Mouse (Mus musculus): Measurements from ENCODE around the gene Gpn3. TPM values are rescaled to one million over a fixed set of nuclear protein-coding genes. Genes with fewer than 3 reads are reported as not detected.

Gene Gpn3
- polyA plus RNA-seq, 1 experiment from 2014 or later: 57.0 TPM

GRCm38 (mm10) chr5:122396791-122397190 lies 25.1 kb downstream of the Gpn3 start:
- Histone ChIP-seq H3K27ac (ENCODE audit: low read length) (peak overlapping the region; percentile 69), H3K27me3 (ENCODE audit: control insufficient read depth, insufficient read depth, low read length) (no peaks in the 10 kb centered on the region), H3K4me3 (replicated peaks; ENCODE audit: low read length) (no peak overlapping the region), H3K9ac (ENCODE audit: low read length) (no peak overlapping the region), H3K4me1 (ENCODE audit: control insufficient read depth, insufficient read depth, low read length) (peaks cover 25% of the 10 kb centered on the region), H3K4me2 (ENCODE audit: low read depth, low read length) (no peak overlapping the region), H3K9me3 (replicated peaks; ENCODE audit: control insufficient read depth, low read length) (no peaks in the 10 kb centered on the region), H3K36me3 (ENCODE audit: control insufficient read depth, insufficient read depth, low read length) (no peaks in the 10 kb centered on the region)
- WGBS: 79% methylated on average over 10 of the region's 10 CpGs
- ATAC-seq (ENCODE audit: insufficient read depth, low FRiP score): peak; percentile 11; the same call in 1 of the 2 replicates

GRCm38 (mm10) chr5:122397495-122397894 lies 25.8 kb downstream of the Gpn3 start:
- ATAC-seq (ENCODE audit: insufficient read depth, low FRiP score): no peak
- Histone ChIP-seq H3K27ac (ENCODE audit: low read length) (0 out of 2 replicates have a peak overlapping the region, but pooled peaks have one; percentile 8), H3K36me3 (ENCODE audit: control insufficient read depth, insufficient read depth, low read length) (peaks cover 1% of the 10 kb centered on the region; the same call in 1 of the 2 replicates), H3K4me3 (replicated peaks; ENCODE audit: low read length) (no peak overlapping the region), H3K9me3 (replicated peaks; ENCODE audit: control insufficient read depth, low read length) (no peaks in the 10 kb centered on the region), H3K4me2 (ENCODE audit: low read depth, low read length) (no peak overlapping the region), H3K9ac (ENCODE audit: low read length) (no peak overlapping the region), H3K27me3 (ENCODE audit: control insufficient read depth, insufficient read depth, low read length) (no peaks in the 10 kb centered on the region), H3K4me1 (ENCODE audit: control insufficient read depth, insufficient read depth, low read length) (peaks cover 22% of the 10 kb centered on the region)
- 82% methylated on average over 8 of the region's 8 CpGs for WGBS

GRCm38 (mm10) chr5:122399871-122400270 lies 28.2 kb downstream of the Gpn3 start:
- peaks cover 15% of the 10 kb centered on the region for H3K4me1 ChIP-seq (ENCODE audit: control insufficient read depth, insufficient read depth, low read length)
- H3K27me3 ChIP-seq (ENCODE audit: control insufficient read depth, insufficient read depth, low read length): no peaks in the 10 kb centered on the region
- 79% methylated on average over 8 of the region's 8 CpGs for WGBS
- H3K9me3 ChIP-seq (replicated peaks; ENCODE audit: control insufficient read depth, low read length): no peaks in the 10 kb centered on the region
- H3K4me2 ChIP-seq (ENCODE audit: low read depth, low read length): no peak overlapping the region
- no peak overlapping the region for H3K9ac ChIP-seq (ENCODE audit: low read length)
- H3K36me3 ChIP-seq (ENCODE audit: control insufficient read depth, insufficient read depth, low read length): peaks cover 20% of the 10 kb centered on the region
- H3K4me3 ChIP-seq (replicated peaks; ENCODE audit: low read length): no peak overlapping the region
- peak overlapping the region; percentile 66; the same call in 1 of the 2 replicates for H3K27ac ChIP-seq (ENCODE audit: low read length)
- no peak for ATAC-seq (ENCODE audit: insufficient read depth, low FRiP score)

- H3K27ac ChIP-seq (ENCODE audit: low read length): peak overlapping the region; percentile 66
- no peak overlapping the region for H3K4me3 ChIP-seq (replicated peaks; ENCODE audit: low read length)
- peak; percentile 58; the same call in 1 of the 2 replicates for ATAC-seq (ENCODE audit: insufficient read depth, low FRiP score)
- H3K36me3 ChIP-seq (ENCODE audit: control insufficient read depth, insufficient read depth, low read length): peaks cover 24% of the 10 kb centered on the region
- 54% methylated on average over 18 of the region's 18 CpGs for WGBS
- peaks cover 15% of the 10 kb centered on the region for H3K4me1 ChIP-seq (ENCODE audit: control insufficient read depth, insufficient read depth, low read length)
- no peaks in the 10 kb centered on the region for H3K27me3 ChIP-seq (ENCODE audit: control insufficient read depth, insufficient read depth, low read length)
- no peaks in the 10 kb centered on the region for H3K9me3 ChIP-seq (replicated peaks; ENCODE audit: control insufficient read depth, low read length)
- no peak overlapping the region for H3K4me2 ChIP-seq (ENCODE audit: low read depth, low read length)
- no peak overlapping the region for H3K9ac ChIP-seq (ENCODE audit: low read length)
These were observed 29.1 kb downstream of the Gpn3 start for GRCm38 (mm10) chr5:122400628-122401302.

GRCm38 (mm10) chr5:122401303-122401640 lies 29.6 kb downstream of the Gpn3 start:
- H3K9ac ChIP-seq (ENCODE audit: low read length): no peak overlapping the region
- ATAC-seq (ENCODE audit: insufficient read depth, low FRiP score): peak; percentile 20; the same call in 1 of the 2 replicates
- H3K4me1 ChIP-seq (ENCODE audit: control insufficient read depth, insufficient read depth, low read length): peaks cover 15% of the 10 kb centered on the region
- peaks cover 27% of the 10 kb centered on the region for H3K36me3 ChIP-seq (ENCODE audit: control insufficient read depth, insufficient read depth, low read length)
- H3K4me3 ChIP-seq (replicated peaks; ENCODE audit: low read length): no peak overlapping the region
- H3K27ac ChIP-seq (ENCODE audit: low read length): no peak overlapping the region; the same call in 1 of the 2 replicates
- WGBS: 25% methylated on average over 8 of the region's 8 CpGs
- H3K9me3 ChIP-seq (replicated peaks; ENCODE audit: control insufficient read depth, low read length): no peaks in the 10 kb centered on the region
- no peaks in the 10 kb centered on the region for H3K27me3 ChIP-seq (ENCODE audit: control insufficient read depth, insufficient read depth, low read length)
- H3K4me2 ChIP-seq (ENCODE audit: low read depth, low read length): no peak overlapping the region

- no peaks in the 10 kb centered on the region for H3K27me3 ChIP-seq (ENCODE audit: control insufficient read depth, insufficient read depth, low read length)
- 75% methylated on average over 13 of the region's 13 CpGs for WGBS
- no peak overlapping the region for H3K9ac ChIP-seq (ENCODE audit: low read length)
- no peak for ATAC-seq (ENCODE audit: insufficient read depth, low FRiP score)
- H3K4me1 ChIP-seq (ENCODE audit: control insufficient read depth, insufficient read depth, low read length): peaks cover 13% of the 10 kb centered on the region
- peaks cover 36% of the 10 kb centered on the region for H3K36me3 ChIP-seq (ENCODE audit: control insufficient read depth, insufficient read depth, low read length)
- 0 out of 2 replicates have a peak, but pooled peaks cover 3% of the 10 kb centered on the region for H3K9me3 ChIP-seq (replicated peaks; ENCODE audit: control insufficient read depth, low read length)
- no peak overlapping the region for H3K27ac ChIP-seq (ENCODE audit: low read length)
- no peak overlapping the region for H3K4me2 ChIP-seq (ENCODE audit: low read depth, low read length)
- H3K4me3 ChIP-seq (replicated peaks; ENCODE audit: low read length): no peak overlapping the region
These were observed 30.5 kb downstream of the Gpn3 start for GRCm38 (mm10) chr5:122402160-122402559.

- Histone ChIP-seq H3K27me3 (ENCODE audit: control insufficient read depth, insufficient read depth, low read length) (no peaks in the 10 kb centered on the region), H3K4me1 (ENCODE audit: control insufficient read depth, insufficient read depth, low read length) (peaks cover 13% of the 10 kb centered on the region), H3K36me3 (ENCODE audit: control insufficient read depth, insufficient read depth, low read length) (peaks cover 37% of the 10 kb centered on the region), H3K4me2 (ENCODE audit: low read depth, low read length) (no peak overlapping the region), H3K27ac (ENCODE audit: low read length) (no peak overlapping the region), H3K9ac (ENCODE audit: low read length) (no peak overlapping the region), H3K4me3 (replicated peaks; ENCODE audit: low read length) (no peak overlapping the region), H3K9me3 (replicated peaks; ENCODE audit: control insufficient read depth, low read length) (0 out of 2 replicates have a peak, but pooled peaks cover 3% of the 10 kb centered on the region)
- 78% methylated on average over 5 of the region's 5 CpGs for WGBS
- no peak for ATAC-seq (ENCODE audit: insufficient read depth, low FRiP score)
These were observed 31.1 kb downstream of the Gpn3 start for GRCm38 (mm10) chr5:122402772-122403171.

GRCm38 (mm10) chr5:122403362-122403761 lies 31.7 kb downstream of the Gpn3 start:
- no peak for ATAC-seq (ENCODE audit: insufficient read depth, low FRiP score)
- Histone ChIP-seq H3K9me3 (replicated peaks; ENCODE audit: control insufficient read depth, low read length) (0 out of 2 replicates have a peak, but pooled peaks cover 3% of the 10 kb centered on the region), H3K9ac (ENCODE audit: low read length) (no peak overlapping the region), H3K4me3 (replicated peaks; ENCODE audit: low read length) (no peak overlapping the region), H3K36me3 (ENCODE audit: control insufficient read depth, insufficient read depth, low read length) (peaks cover 37% of the 10 kb centered on the region), H3K4me2 (ENCODE audit: low read depth, low read length) (no peak overlapping the region), H3K27ac (ENCODE audit: low read length) (no peak overlapping the region), H3K27me3 (ENCODE audit: control insufficient read depth, insufficient read depth, low read length) (no peaks in the 10 kb centered on the region), H3K4me1 (ENCODE audit: control insufficient read depth, insufficient read depth, low read length) (peaks cover 13% of the 10 kb centered on the region)
- 92% methylated on average over 12 of the region's 12 CpGs for WGBS

GRCm38 (mm10) chr5:122405537-122405936 lies 33.9 kb downstream of the Gpn3 start:
- Histone ChIP-seq H3K36me3 (ENCODE audit: control insufficient read depth, insufficient read depth, low read length) (peaks cover 37% of the 10 kb centered on the region), H3K9me3 (replicated peaks; ENCODE audit: control insufficient read depth, low read length) (0 out of 2 replicates have a peak, but pooled peaks cover 3% of the 10 kb centered on the region), H3K9ac (ENCODE audit: low read length) (no peak overlapping the region), H3K4me1 (ENCODE audit: control insufficient read depth, insufficient read depth, low read length) (peaks cover 7% of the 10 kb centered on the region), H3K4me2 (ENCODE audit: low read depth, low read length) (no peak overlapping the region), H3K27ac (ENCODE audit: low read length) (no peak overlapping the region), H3K4me3 (replicated peaks; ENCODE audit: low read length) (no peak overlapping the region), H3K27me3 (ENCODE audit: control insufficient read depth, insufficient read depth, low read length) (no peaks in the 10 kb centered on the region)
- no peak for ATAC-seq (ENCODE audit: insufficient read depth, low FRiP score)
- WGBS: 81% methylated on average over 10 of the region's 10 CpGs

All from stomach, embryonic 16.5 days (tissue).